Mouse (Mus musculus): ENCODE data around the gene Cacna1a.

DNA sequence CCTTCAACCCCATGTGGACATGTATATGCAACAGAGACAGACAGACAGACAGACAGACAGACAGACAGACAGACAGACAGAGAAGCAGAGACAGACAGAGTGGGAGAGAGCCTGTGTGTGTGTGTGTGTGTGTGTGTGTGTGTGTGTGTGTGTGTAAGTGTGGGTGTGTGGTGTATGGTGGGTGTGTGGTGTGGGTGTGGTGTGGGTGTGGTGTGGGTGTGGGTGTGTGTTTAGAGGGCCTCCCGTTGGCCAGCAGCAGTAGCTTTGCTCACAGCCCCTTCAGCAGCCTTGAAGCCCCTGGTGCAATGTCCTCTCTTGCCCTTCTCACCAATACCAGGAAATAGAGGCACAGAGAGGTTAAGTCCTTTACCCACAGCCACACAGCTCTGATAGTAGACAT lies 204.9 kb downstream of the Cacna1a start:
- no peak for TF ChIP-seq CTCF (IDR thresholded peaks at IDR 0.05; ENCODE audit: borderline replicate concordance, control insufficient read depth, extremely low read depth, insufficient read depth, low read length, poor library complexity)
- no peak for TF ChIP-seq POLR2A (IDR thresholded peaks at IDR 0.05; ENCODE audit: control insufficient read depth, extremely low read depth, insufficient read depth, low read length, poor library complexity)
